Mouse (Mus musculus) kidney, adult 2 months (tissue): ENCODE measurements around the gene Il19.

Source experiments
- CTCF ChIP-seq: fragments of 200-500 bp; conservative IDR thresholded peaks from 2 replicates; pipeline ENCODE4 v1.5.1; 2011; ENCODE audit warnings: low read depth, mild to moderate bottlenecking, control low read depth, low read length, moderate library complexity, mixed read lengths; ENCODE audit not compliant: insufficient read depth, insufficient read length
- POLR2A ChIP-seq: fragments of 200-500 bp; IDR thresholded peaks from one replicate; pipeline ENCODE4 v1.6.1; 2011; ENCODE audit warnings: low read depth, low read length, control low read depth

GRCm38 (mm10) chr1:130887354-130887753 is 52.6 kb downstream of the Il19 start, which contains the start of gene Il24:
- TF ChIP-seq CTCF (no peak), POLR2A (no peak)
